Mouse (Mus musculus): ENCODE data around the gene Rad54l. TPM values are rescaled to one million over a fixed set of nuclear protein-coding genes. Genes with fewer than 3 reads are reported as not detected.

The Rad54l gene
- polyA plus RNA-seq, 1 experiment from 2014 or later = 42.1 TPM

GRCm38 (mm10) chr4:116047681-116048080, 75.8 kb downstream of the Rad54l start:
- H3K4me3 ChIP-seq (ENCODE audit: low read depth, low read length) = no peak overlapping the region
- DNase-seq (ENCODE audit: low spot score) (no peak), ATAC-seq (ENCODE audit: low FRiP score) (no peak)
- H3K4me2 ChIP-seq (replicated peaks; ENCODE audit: low read depth, low read length) = no peak overlapping the region
- 96% methylated on average over 1 of the region's 1 CpGs for WGBS
- H3K4me1 ChIP-seq (replicated peaks; ENCODE audit: control insufficient read depth, insufficient read depth, low read length) = 0 out of 2 replicates have a peak, but pooled peaks cover 4% of the 10 kb centered on the region
- H3K27me3 ChIP-seq (ENCODE audit: control insufficient read depth, insufficient read depth, low read length) = no peaks in the 10 kb centered on the region
- 0 out of 2 replicates have a peak, but pooled peaks cover 3% of the 10 kb centered on the region for H3K36me3 ChIP-seq (ENCODE audit: control insufficient read depth, insufficient read depth, low read length)
- H3K9me3 ChIP-seq (ENCODE audit: control insufficient read depth, low read length) = no peaks in the 10 kb centered on the region
- no peak overlapping the region for H3K9ac ChIP-seq (ENCODE audit: low read depth, low read length)
- H3K27ac ChIP-seq (ENCODE audit: low read depth, low read length) = no peak overlapping the region

- no peak for DNase-seq (ENCODE audit: low spot score)
- no peak overlapping the region for H3K27ac ChIP-seq (ENCODE audit: low read depth, low read length)
- H3K9me3 ChIP-seq (ENCODE audit: control insufficient read depth, low read length) = no peaks in the 10 kb centered on the region
- H3K36me3 ChIP-seq (ENCODE audit: control insufficient read depth, insufficient read depth, low read length) = 0 out of 2 replicates have a peak, but pooled peaks cover 3% of the 10 kb centered on the region
- H3K4me1 ChIP-seq (replicated peaks; ENCODE audit: control insufficient read depth, insufficient read depth, low read length) = no peaks in the 10 kb centered on the region
- no peak overlapping the region for H3K4me2 ChIP-seq (replicated peaks; ENCODE audit: low read depth, low read length)
- ATAC-seq (ENCODE audit: low FRiP score) = no peak
- 94% methylated on average over 2 of the region's 2 CpGs for WGBS
- H3K4me3 ChIP-seq (ENCODE audit: low read depth, low read length) = no peak overlapping the region
- no peaks in the 10 kb centered on the region for H3K27me3 ChIP-seq (ENCODE audit: control insufficient read depth, insufficient read depth, low read length)
- H3K9ac ChIP-seq (ENCODE audit: low read depth, low read length) = no peak overlapping the region
Observed at GRCm38 (mm10) chr4:116046604-116047003, 76.9 kb downstream of the Rad54l start.

Other genes starting within 250 kb of the Rad54l start
- gene Kncn, start 239.3 kb downstream of the Rad54l start, polyA plus RNA-seq (2014; fragmentation: Nextera tagmentation; extraction: Ambion mirVana) = not detected in 2 replicates
- not detected in 2 replicates for gene 6430628N08Rik, start 233.0 kb downstream of the Rad54l start, polyA plus RNA-seq (2014; fragmentation: Nextera tagmentation; extraction: Ambion mirVana)
- 2.4 and 2.5 TPM in 2 replicates for gene Dmbx1, start 183.8 kb downstream of the Rad54l start, polyA plus RNA-seq (2014; fragmentation: Nextera tagmentation; extraction: Ambion mirVana)
- gene Faah, start 105.8 kb downstream of the Rad54l start, polyA plus RNA-seq (2014; fragmentation: Nextera tagmentation; extraction: Ambion mirVana) = 3.9 and 4.1 TPM in 2 replicates
- 19.3 and 20.7 TPM in 2 replicates for gene Nsun4, start 69.8 kb downstream of the Rad54l start, polyA plus RNA-seq (2014; fragmentation: Nextera tagmentation; extraction: Ambion mirVana)
- 413 and 425 TPM in 2 replicates for gene Uqcrh, start 48.6 kb downstream of the Rad54l start, polyA plus RNA-seq (2014; fragmentation: Nextera tagmentation; extraction: Ambion mirVana)
- 65.5 and 72.3 TPM in 2 replicates for gene Lrrc41, start 48.4 kb downstream of the Rad54l start, polyA plus RNA-seq (2014; fragmentation: Nextera tagmentation; extraction: Ambion mirVana)
- gene Pomgnt1, start 150 bp upstream of the Rad54l start, polyA plus RNA-seq (2014; fragmentation: Nextera tagmentation; extraction: Ambion mirVana) = 49.0 and 52.3 TPM in 2 replicates
- 1.1 and 1.3 TPM in 2 replicates for gene Lurap1, start 27.6 kb upstream of the Rad54l start, polyA plus RNA-seq (2014; fragmentation: Nextera tagmentation; extraction: Ambion mirVana)
- gene Tspan1, start 43.9 kb upstream of the Rad54l start, polyA plus RNA-seq (2014; fragmentation: Nextera tagmentation; extraction: Ambion mirVana) = 0.17 TPM in 1 of 2 replicates, not detected in the other
- gene 1700042G07Rik, start 49.7 kb upstream of the Rad54l start, polyA plus RNA-seq (2014; fragmentation: Nextera tagmentation; extraction: Ambion mirVana) = not detected in 2 replicates
- gene Gm49337, start 49.7 kb upstream of the Rad54l start, polyA plus RNA-seq (2014; fragmentation: Nextera tagmentation; extraction: Ambion mirVana) = not detected in 2 replicates
- 75.9 and 103 TPM in 2 replicates for gene Pik3r3, start 97.9 kb upstream of the Rad54l start, polyA plus RNA-seq (2014; fragmentation: Nextera tagmentation; extraction: Ambion mirVana)

Measured in hindbrain, embryonic 11.5 days (tissue).